Mouse (Mus musculus) lung, postnatal 36 days (tissue): ENCODE measurements at regions not wholly inside any gene's neighbourhood (a gene's known extent, or its start where the extent isn't known, plus 50 kb on each side); places are given as distances from the start of the nearest gene placed in this dataset.

ENCODE experiments used
- DNase-seq: peaks from one replicate; pipeline ENCODE4 v3.0.0; 2022; ENCODE audit warnings: mixed read lengths

GRCm38 (mm10) chr9:8273253-8273652, 139.2 kb upstream of the Cep126 start:
- peak; percentile 21 for DNase-seq

GRCm38 (mm10) chr9:8249542-8249941, 115.4 kb upstream of the Cep126 start:
- DNase-seq, result peak; percentile 30

GRCm38 (mm10) chr9:8228078-8228477, 94.0 kb upstream of the Cep126 start:
- no peak for DNase-seq

- DNase-seq, result peak; percentile 30
These were observed 92.3 kb upstream of the Cep126 start for GRCm38 (mm10) chr9:8226415-8226814.

- DNase-seq, result peak; percentile 64
These were observed 74.8 kb upstream of the Cep126 start for GRCm38 (mm10) chr9:8208855-8209254.

- DNase-seq, result no peak
These were observed 51.3 kb upstream of the Cep126 start for GRCm38 (mm10) chr9:8185433-8185832.
